Mouse (Mus musculus) embryonic fibroblast, embryonic 13.5 days (primary cell): ENCODE results near the gene Bin2.

Experiments used
- CTCF ChIP-seq: IDR thresholded peaks from 2 replicates; pipeline ENCODE4 v1.5.1; 2011; ENCODE audit warnings: mild to moderate bottlenecking, control low read depth, low read length, moderate library complexity, borderline replicate concordance; ENCODE audit not compliant: insufficient read depth
- POLR2A ChIP-seq: IDR thresholded peaks from 2 replicates; pipeline ENCODE4 v1.6.1; 2011; ENCODE audit warnings: low read depth, mild to moderate bottlenecking, control low read depth, low read length, moderate library complexity

DNA sequence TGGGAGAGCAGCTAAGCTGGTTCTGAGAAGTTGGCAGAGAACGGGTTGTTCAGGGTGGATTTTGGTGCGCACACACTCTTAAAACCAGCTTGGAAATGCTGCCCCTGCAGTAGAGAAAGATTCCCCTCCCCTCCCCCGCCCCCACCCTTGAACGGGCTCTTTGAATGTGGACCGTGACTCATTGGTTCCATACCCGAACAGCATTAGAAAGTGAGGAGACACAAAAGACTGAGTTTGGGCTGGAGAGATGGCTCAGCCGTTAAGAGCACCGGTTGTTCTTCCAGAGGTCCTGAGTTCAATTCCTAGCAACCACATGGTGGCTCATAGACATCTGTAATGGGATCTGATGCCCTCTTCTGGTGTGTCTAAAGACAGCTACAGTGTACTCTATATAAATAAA is 651 bp upstream of the Bin2 start:
- TF ChIP-seq CTCF (no peak), POLR2A (no peak)
